Mouse (Mus musculus): ENCODE data around the gene Ppp1r35.

GRCm38 (mm10) chr5:137757887-137758286 lies 20.8 kb upstream of the Ppp1r35 start:
- no peak for TF ChIP-seq POLR2A (IDR thresholded peaks at IDR 0.05; ENCODE audit: low read depth, low read length)
- no peak for TF ChIP-seq CTCF (IDR thresholded peaks at IDR 0.05; ENCODE audit: extremely low read depth, insufficient read length, insufficient replicate concordance, low read depth, low read length)
